ENCODE assay signal across 8 mouse cellular contexts in genomic region chr13:109776116-109776515, GRCm38 (mm10).
DNase-seq lines count a peak whose midpoint lies in the region; ATAC-seq and TF ChIP-seq lines count a peak whose summit lies in the region.

No protein-coding gene starts in this region.

- peak; percentile 97 for TF ChIP-seq CTCF in lung, adult 2 months (IDR thresholded peaks at IDR 0.05; ENCODE audit: insufficient read depth, low read length)

- H3K27ac ChIP-seq in forebrain, embryonic 15.5 days (replicated peaks) = no peak overlapping the region

- intact Hi-C loops in heart, postnatal 25 days (cut with DNase I) = loop anchor here (1.0 to 5.0 kb wide), 4 partner anchors 47 to 241 kb away; no protein-coding TSS in a partner anchor

- peak overlapping the region; percentile 41 for H3K4me2 ChIP-seq in forebrain, embryonic 15.5 days (replicated peaks)

- 2% methylated on average over 11 of the region's 11 CpGs for WGBS in forebrain, embryonic 15.5 days
- WGBS in lung, adult 2 months = 3% methylated on average over 11 of the region's 11 CpGs

- H3K27me3 ChIP-seq in forebrain, embryonic 15.5 days = no peaks in the 10 kb centered on the region

- peak; percentile 96 for ATAC-seq in forebrain, embryonic 15.5 days (replicated peaks)
- ATAC-seq in neutrophil, adult 5-6 weeks (ENCODE audit: extremely low read depth, insufficient number of reproducible peaks, low FRiP score, poor library complexity, severe bottlenecking) = peak; percentile 100

- H3K9ac ChIP-seq in forebrain, embryonic 15.5 days (replicated peaks) = peak overlapping the region; percentile 44; the same call in 1 of the 2 replicates

- DNase-seq in ES-CJ7 (ENCODE audit: low read depth, low spot score) = peak; percentile 96
- peak; percentile 82 for DNase-seq in cerebellum, adult 11-12 months
- peak; percentile 77 for DNase-seq in heart, postnatal 25 days (ENCODE audit: low spot score)
- DNase-seq in layer of hippocampus, adult 18-20 months (ENCODE audit: low spot score in 2 of 2) = peak; percentile 79 to 95
- peak; percentile 88 for DNase-seq in lung, adult 2 months
- peak; percentile 85 to 90 for DNase-seq in thymus, adult 18-20 months

- peaks cover 19% of the 10 kb centered on the region for H3K4me1 ChIP-seq in forebrain, embryonic 15.5 days
- H3K4me1 ChIP-seq in lung, adult 2 months (ENCODE audit: control insufficient read depth, insufficient read depth, low read length) = peaks cover 2% of the 10 kb centered on the region; the same call in 1 of the 2 replicates

- no peaks in the 10 kb centered on the region for H3K36me3 ChIP-seq in forebrain, embryonic 15.5 days

- TF ChIP-seq POLR2A in lung, adult 2 months (IDR thresholded peaks at IDR 0.05; ENCODE audit: borderline replicate concordance, extremely low read depth, low read depth, low read length) = no peak

- H3K4me3 ChIP-seq in forebrain, embryonic 15.5 days = no peak overlapping the region; the same call in 1 of the 2 replicates
- H3K4me3 ChIP-seq in lung, adult 2 months (replicated peaks; ENCODE audit: extremely low read depth, low read depth, low read length) = no peak overlapping the region

- H3K9me3 ChIP-seq in forebrain, embryonic 15.5 days = no peaks in the 10 kb centered on the region
